Mouse (Mus musculus): Measurements from ENCODE around the gene Sema6c. TPM values are rescaled to one million over a fixed set of nuclear protein-coding genes. Genes with fewer than 3 reads are reported as not detected.
A peak's percentile ranks its signal among the peaks of the same experiment; 100 is the strongest.

Gene Sema6c
- polyA plus RNA-seq, 1 experiment from 2014 or later: 17.8 TPM

DNA sequence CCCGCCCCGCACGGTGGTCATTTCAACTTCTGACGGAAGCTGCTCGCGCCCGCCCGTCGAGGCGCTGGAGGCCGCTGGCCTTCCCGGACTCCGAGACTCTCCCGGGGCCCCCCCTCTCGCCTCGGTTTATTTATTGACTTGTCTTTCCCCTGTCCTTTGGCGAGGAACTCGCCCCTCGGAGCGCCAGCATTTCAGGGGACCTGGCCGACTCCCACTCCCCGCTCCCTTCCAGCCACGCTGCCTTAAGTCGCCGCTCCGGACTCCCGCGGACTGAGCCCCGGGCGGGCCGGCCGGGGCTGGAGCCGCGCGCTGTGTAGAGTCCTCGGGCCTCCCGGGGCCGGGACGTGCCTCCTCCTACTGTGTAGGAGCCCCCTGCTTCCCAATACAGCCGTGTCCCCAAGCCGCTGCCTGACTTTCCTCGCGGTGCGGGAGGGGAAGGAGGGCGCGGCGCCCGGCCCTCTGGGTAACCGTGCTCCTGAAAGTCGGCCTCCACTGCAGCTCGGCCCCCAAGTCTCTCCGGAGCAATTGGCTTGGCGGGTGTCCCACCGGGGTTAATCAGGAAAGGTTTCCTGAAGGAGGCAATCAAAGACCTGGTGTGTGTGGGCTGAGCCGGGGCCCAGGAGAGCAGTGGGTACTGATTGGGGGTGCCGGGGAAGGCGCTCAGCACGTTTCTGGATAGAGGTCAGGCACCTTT, 13.1 kb downstream of the Sema6c start:
- 2% methylated on average over 58 of the region's 58 CpGs for WGBS
- ATAC-seq (ENCODE audit: low FRiP score) (peak; percentile 66), DNase-seq (ENCODE audit: low spot score, missing footprints) (peak; percentile 94)
- Histone ChIP-seq H3K9ac (ENCODE audit: low read length) (peak overlapping the region; percentile 30; the same call in 1 of the 2 replicates), H3K4me3 (ENCODE audit: low read depth, low read length) (peak overlapping the region; percentile 24), H3K36me3 (ENCODE audit: control insufficient read depth, insufficient read depth, low read length) (peaks cover 21% of the 10 kb centered on the region), H3K9me3 (ENCODE audit: control insufficient read depth, low read length) (no peaks in the 10 kb centered on the region), H3K27me3 (ENCODE audit: control insufficient read depth, insufficient read depth, low read length) (peaks cover 47% of the 10 kb centered on the region), H3K4me1 (ENCODE audit: control insufficient read depth, insufficient read depth, low read length) (peaks cover 11% of the 10 kb centered on the region), H3K27ac (ENCODE audit: low read depth, low read length) (no peak overlapping the region), H3K4me2 (peak overlapping the region; percentile 39)

DNA sequence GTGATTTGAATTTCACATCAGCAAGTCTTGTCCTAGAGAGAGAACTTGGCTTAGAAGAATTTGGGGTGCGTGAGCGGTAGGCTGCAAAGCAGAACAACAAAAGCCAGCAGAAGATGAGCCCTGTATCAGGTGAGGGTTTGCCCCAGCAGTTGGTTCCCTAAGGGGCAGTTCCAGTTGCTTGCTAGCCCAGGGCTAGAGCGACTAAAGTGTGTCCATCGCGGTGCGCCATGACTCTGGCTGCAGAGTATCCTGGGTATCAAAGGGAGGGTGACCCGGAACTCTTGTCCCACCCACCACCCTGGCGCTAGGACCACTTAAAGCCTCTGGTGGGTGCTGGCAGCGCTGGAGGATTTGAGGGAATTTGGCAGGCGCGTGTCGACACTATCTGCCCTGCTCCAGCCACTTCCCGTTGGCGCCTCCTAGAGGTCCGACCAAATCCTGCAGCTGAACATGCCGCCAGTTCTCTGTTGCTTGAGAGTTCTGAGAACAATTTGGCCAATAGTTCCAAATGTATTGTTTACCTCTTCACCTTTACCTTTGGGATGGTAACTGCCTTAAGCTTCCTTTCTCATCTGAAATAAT, 13.8 kb downstream of the Sema6c start:
- Histone ChIP-seq H3K27ac (ENCODE audit: low read depth, low read length) (no peak overlapping the region), H3K27me3 (ENCODE audit: control insufficient read depth, insufficient read depth, low read length) (peaks cover 47% of the 10 kb centered on the region), H3K4me3 (ENCODE audit: low read depth, low read length) (0 out of 2 replicates have a peak overlapping the region, but pooled peaks have one; percentile 3), H3K9ac (ENCODE audit: low read length) (no peak overlapping the region), H3K9me3 (ENCODE audit: control insufficient read depth, low read length) (no peaks in the 10 kb centered on the region), H3K4me2 (no peak overlapping the region), H3K36me3 (ENCODE audit: control insufficient read depth, insufficient read depth, low read length) (peaks cover 18% of the 10 kb centered on the region), H3K4me1 (ENCODE audit: control insufficient read depth, insufficient read depth, low read length) (peaks cover 11% of the 10 kb centered on the region)
- ATAC-seq (ENCODE audit: low FRiP score): peak; percentile 47
- peak; percentile 99 for DNase-seq (ENCODE audit: low spot score, missing footprints)
- 2% methylated on average over 16 of the region's 16 CpGs for WGBS

DNA sequence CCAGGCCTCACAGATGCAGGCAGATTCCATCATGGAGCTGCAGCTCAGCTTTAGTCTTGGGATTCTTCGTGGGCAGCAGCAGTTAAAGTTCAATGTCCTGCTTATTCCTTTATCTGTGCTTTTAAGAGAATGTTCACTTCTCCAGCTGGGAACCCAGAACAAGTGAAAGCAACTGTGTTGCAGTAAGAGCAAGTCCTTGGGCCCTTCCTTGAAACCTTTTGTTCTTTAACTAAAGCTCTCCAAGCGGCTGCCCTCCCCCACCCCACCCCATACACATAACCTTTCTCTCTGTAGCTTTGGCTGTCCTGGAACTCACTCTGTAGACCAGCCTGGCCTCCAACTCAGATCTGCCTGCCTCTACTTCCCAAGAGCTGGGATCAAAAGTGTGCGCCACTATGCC, 16.2 kb downstream of the Sema6c start:
- 62% methylated on average over 3 of the region's 3 CpGs for WGBS
- H3K9ac ChIP-seq (ENCODE audit: low read length): no peak overlapping the region
- no peaks in the 10 kb centered on the region for H3K9me3 ChIP-seq (ENCODE audit: control insufficient read depth, low read length)
- no peak for DNase-seq (ENCODE audit: low spot score, missing footprints)
- no peak overlapping the region for H3K27ac ChIP-seq (ENCODE audit: low read depth, low read length)
- no peak overlapping the region for H3K4me2 ChIP-seq
- H3K4me1 ChIP-seq (ENCODE audit: control insufficient read depth, insufficient read depth, low read length): peaks cover 11% of the 10 kb centered on the region
- no peak overlapping the region for H3K4me3 ChIP-seq (ENCODE audit: low read depth, low read length)
- peaks cover 14% of the 10 kb centered on the region for H3K36me3 ChIP-seq (ENCODE audit: control insufficient read depth, insufficient read depth, low read length)
- H3K27me3 ChIP-seq (ENCODE audit: control insufficient read depth, insufficient read depth, low read length): peaks cover 27% of the 10 kb centered on the region
- no peak for ATAC-seq (ENCODE audit: low FRiP score)

DNA sequence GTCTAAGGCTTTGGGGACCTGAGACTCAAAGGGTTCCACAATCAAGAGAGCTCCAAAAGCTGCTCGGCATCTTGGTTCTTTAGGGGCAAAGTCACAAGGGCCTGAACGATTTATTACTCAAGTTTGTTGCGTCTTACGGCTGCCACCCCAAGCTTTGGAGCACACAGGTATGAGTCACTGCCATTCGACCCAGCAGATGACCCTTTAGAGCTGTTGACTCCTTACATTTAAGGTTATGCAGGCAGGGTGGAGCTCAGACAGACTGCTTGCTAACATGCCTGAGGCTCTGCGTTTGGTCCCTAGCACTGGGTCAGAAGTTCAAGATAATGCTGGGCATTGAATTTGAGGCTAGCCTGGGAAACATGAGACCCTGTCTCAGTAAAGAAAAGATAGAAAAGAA, 17.3 kb downstream of the Sema6c start:
- H3K27ac ChIP-seq (ENCODE audit: low read depth, low read length): no peak overlapping the region
- H3K36me3 ChIP-seq (ENCODE audit: control insufficient read depth, insufficient read depth, low read length): peaks cover 5% of the 10 kb centered on the region
- WGBS: 77% methylated on average over 6 of the region's 6 CpGs

DNA sequence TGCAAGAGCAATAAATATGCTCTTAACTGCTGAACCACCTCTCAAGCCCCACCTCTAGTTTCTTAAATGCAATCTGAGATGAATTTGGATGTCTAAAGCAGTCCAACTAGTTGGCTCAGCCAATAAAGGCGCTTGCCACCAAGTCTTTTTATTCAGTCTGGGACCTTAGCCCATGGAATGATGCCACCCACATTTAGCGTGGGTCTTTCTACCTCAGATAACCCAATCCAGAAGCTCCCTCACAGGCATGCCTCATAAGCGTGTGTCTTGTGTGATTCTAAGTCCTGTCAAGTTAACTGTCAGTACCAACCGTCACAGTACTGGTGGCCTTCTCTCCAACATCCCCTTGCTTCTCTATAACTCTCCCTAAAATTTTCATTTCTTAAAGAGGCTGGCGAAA, 18.7 kb downstream of the Sema6c start:
- Histone ChIP-seq H3K27ac (ENCODE audit: low read depth, low read length) (no peak overlapping the region), H3K36me3 (ENCODE audit: control insufficient read depth, insufficient read depth, low read length) (peaks cover 2% of the 10 kb centered on the region; the same call in 1 of the 2 replicates), H3K9ac (ENCODE audit: low read length) (no peak overlapping the region), H3K9me3 (ENCODE audit: control insufficient read depth, low read length) (no peaks in the 10 kb centered on the region), H3K27me3 (ENCODE audit: control insufficient read depth, insufficient read depth, low read length) (peaks cover 2% of the 10 kb centered on the region), H3K4me3 (ENCODE audit: low read depth, low read length) (no peak overlapping the region), H3K4me2 (no peak overlapping the region), H3K4me1 (ENCODE audit: control insufficient read depth, insufficient read depth, low read length) (no peaks in the 10 kb centered on the region; the same call in 1 of the 2 replicates)
- ATAC-seq (ENCODE audit: low FRiP score): no peak
- DNase-seq (ENCODE audit: low spot score, missing footprints): no peak
- WGBS: 85% methylated on average over 5 of the region's 5 CpGs

More for the DNA sequence above, 17.3 kb downstream of the Sema6c start:
- H3K4me2 ChIP-seq: no peak overlapping the region
- ATAC-seq (ENCODE audit: low FRiP score) (no peak), DNase-seq (ENCODE audit: low spot score, missing footprints) (no peak)
- peaks cover 9% of the 10 kb centered on the region for H3K4me1 ChIP-seq (ENCODE audit: control insufficient read depth, insufficient read depth, low read length)
- H3K4me3 ChIP-seq (ENCODE audit: low read depth, low read length): no peak overlapping the region
- H3K9ac ChIP-seq (ENCODE audit: low read length): no peak overlapping the region
- H3K9me3 ChIP-seq (ENCODE audit: control insufficient read depth, low read length): no peaks in the 10 kb centered on the region
- H3K27me3 ChIP-seq (ENCODE audit: control insufficient read depth, insufficient read depth, low read length): peaks cover 16% of the 10 kb centered on the region

DNA sequence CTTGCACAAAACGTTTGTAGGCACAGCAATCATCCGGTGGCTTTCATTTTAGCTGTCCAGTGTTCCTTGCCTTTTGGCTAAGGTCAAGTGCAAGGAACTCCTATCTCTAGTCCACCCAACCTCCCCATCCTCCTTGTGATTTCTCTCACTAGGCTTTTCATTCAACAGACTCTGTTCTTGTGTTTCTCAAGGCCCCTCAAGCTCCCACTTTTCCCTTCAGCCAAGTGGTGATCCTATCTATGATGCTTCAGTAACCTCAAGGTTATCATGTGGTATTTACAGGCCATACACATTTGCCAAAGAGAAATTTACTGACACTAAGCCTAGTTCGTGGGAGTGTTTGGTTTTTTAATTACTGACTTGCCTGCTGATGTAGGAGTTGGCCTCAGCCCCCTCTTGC, 19.6 kb downstream of the Sema6c start:
- H3K9me3 ChIP-seq (ENCODE audit: control insufficient read depth, low read length): no peaks in the 10 kb centered on the region
- WGBS: 78% methylated on average over 3 of the region's 3 CpGs
- DNase-seq (ENCODE audit: low spot score, missing footprints) (no peak), ATAC-seq (ENCODE audit: low FRiP score) (no peak)
- H3K27ac ChIP-seq (ENCODE audit: low read depth, low read length): no peak overlapping the region
- H3K36me3 ChIP-seq (ENCODE audit: control insufficient read depth, insufficient read depth, low read length): peaks cover 6% of the 10 kb centered on the region
- no peak overlapping the region for H3K4me2 ChIP-seq
- no peaks in the 10 kb centered on the region for H3K27me3 ChIP-seq (ENCODE audit: control insufficient read depth, insufficient read depth, low read length)
- no peaks in the 10 kb centered on the region for H3K4me1 ChIP-seq (ENCODE audit: control insufficient read depth, insufficient read depth, low read length)
- H3K4me3 ChIP-seq (ENCODE audit: low read depth, low read length): no peak overlapping the region
- H3K9ac ChIP-seq (ENCODE audit: low read length): no peak overlapping the region

DNA sequence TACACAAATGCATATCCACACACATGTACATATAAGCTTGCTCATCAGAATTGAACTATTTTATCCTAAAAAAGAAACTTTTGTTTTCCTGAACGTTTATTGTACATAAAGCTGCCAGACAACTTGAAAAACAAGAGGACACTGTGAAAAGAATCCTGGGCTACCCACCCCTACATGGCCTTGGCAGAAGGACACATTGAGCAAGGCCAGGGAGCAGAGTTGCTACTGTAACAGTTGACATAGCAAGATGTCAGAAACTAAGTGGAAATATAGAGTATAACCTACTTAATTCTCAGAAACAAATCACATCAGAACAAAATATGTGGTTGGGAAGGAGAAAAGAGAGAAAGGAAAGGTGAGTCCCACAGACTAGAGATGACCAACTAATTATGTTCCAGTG, 21.6 kb downstream of the Sema6c start:
- Histone ChIP-seq H3K9ac (ENCODE audit: low read length) (no peak overlapping the region), H3K4me2 (no peak overlapping the region), H3K27me3 (ENCODE audit: control insufficient read depth, insufficient read depth, low read length) (no peaks in the 10 kb centered on the region), H3K4me1 (ENCODE audit: control insufficient read depth, insufficient read depth, low read length) (no peaks in the 10 kb centered on the region), H3K4me3 (ENCODE audit: low read depth, low read length) (no peak overlapping the region), H3K36me3 (ENCODE audit: control insufficient read depth, insufficient read depth, low read length) (peaks cover 11% of the 10 kb centered on the region), H3K9me3 (ENCODE audit: control insufficient read depth, low read length) (no peaks in the 10 kb centered on the region), H3K27ac (ENCODE audit: low read depth, low read length) (no peak overlapping the region)
- ATAC-seq (ENCODE audit: low FRiP score) (no peak), DNase-seq (ENCODE audit: low spot score, missing footprints) (no peak)
- WGBS: 64% methylated on average over 1 of the region's 1 CpGs

DNA sequence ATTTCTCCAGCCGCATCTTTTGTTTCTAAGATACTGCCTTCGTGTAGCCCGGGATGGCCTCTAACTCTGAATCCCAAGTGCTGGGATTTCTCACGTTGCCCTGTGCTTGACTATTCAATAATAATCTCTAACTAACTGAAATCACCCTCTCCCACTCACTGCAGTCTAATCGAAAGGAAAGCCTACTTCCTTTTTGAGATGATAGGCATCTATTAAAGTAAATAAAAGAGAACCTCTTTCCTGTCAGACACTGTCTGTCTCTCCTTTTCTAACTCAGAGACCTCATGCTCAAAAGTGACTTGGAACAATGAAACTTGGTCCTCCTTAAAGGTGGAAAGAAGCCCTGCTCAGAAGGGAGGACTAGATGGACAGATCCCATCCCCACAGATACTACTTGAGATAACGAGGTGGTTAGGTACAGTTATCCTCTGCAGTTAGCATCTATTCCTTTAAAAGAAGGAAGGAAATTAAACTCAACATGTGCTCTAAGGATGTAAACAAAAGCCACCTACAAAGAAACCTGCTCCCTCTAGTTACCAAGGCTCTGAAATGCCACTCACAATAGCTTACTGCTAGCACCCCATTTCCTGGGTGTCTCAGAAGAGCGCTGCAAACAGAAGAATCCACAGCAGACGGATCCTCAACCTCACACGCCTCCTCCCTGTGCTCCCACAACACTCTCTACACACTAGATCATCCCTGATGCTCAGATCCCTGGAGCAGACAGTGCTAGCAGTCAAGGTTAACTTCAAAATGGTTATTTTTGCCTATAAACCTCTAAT, 24.7 kb downstream of the Sema6c start:
- WGBS: 95% methylated on average over 9 of the region's 9 CpGs
- H3K4me1 ChIP-seq (ENCODE audit: control insufficient read depth, insufficient read depth, low read length): no peaks in the 10 kb centered on the region
- no peaks in the 10 kb centered on the region for H3K27me3 ChIP-seq (ENCODE audit: control insufficient read depth, insufficient read depth, low read length)
- ATAC-seq (ENCODE audit: low FRiP score) (no peak), DNase-seq (ENCODE audit: low spot score, missing footprints) (no peak)
- H3K9ac ChIP-seq (ENCODE audit: low read length): no peak overlapping the region
- no peaks in the 10 kb centered on the region for H3K9me3 ChIP-seq (ENCODE audit: control insufficient read depth, low read length)
- no peak overlapping the region for H3K4me2 ChIP-seq
- H3K36me3 ChIP-seq (ENCODE audit: control insufficient read depth, insufficient read depth, low read length): peaks cover 27% of the 10 kb centered on the region
- H3K27ac ChIP-seq (ENCODE audit: low read depth, low read length): no peak overlapping the region
- no peak overlapping the region for H3K4me3 ChIP-seq (ENCODE audit: low read depth, low read length)

DNA sequence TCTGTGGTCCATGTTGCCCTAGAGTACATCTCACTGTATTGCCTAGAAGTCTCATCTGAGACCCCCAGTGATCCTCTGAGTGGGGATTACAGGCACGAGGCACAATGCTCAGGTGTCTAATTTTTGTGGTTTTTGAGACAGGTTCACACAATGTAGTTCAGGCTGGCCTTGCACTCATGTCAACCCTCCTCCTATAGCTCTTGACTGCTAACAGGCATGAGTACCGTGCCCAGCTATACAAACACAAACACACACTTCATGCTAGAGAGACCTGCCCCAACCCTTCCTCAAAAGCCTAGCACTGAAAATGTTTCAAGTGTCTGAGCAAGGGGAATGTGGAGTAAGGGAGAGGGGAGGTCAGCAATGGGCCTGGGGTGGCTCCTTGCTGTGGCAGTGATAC, 25.8 kb downstream of the Sema6c start:
- 94% methylated on average over 2 of the region's 2 CpGs for WGBS
- no peak for ATAC-seq (ENCODE audit: low FRiP score)
- peaks cover 29% of the 10 kb centered on the region for H3K36me3 ChIP-seq (ENCODE audit: control insufficient read depth, insufficient read depth, low read length)

More for the DNA sequence above, 25.8 kb downstream of the Sema6c start:
- no peaks in the 10 kb centered on the region for H3K4me1 ChIP-seq (ENCODE audit: control insufficient read depth, insufficient read depth, low read length)
- no peak overlapping the region for H3K4me3 ChIP-seq (ENCODE audit: low read depth, low read length)
- no peak for DNase-seq (ENCODE audit: low spot score, missing footprints)
- no peaks in the 10 kb centered on the region for H3K27me3 ChIP-seq (ENCODE audit: control insufficient read depth, insufficient read depth, low read length)
- no peak overlapping the region for H3K27ac ChIP-seq (ENCODE audit: low read depth, low read length)
- no peak overlapping the region for H3K9ac ChIP-seq (ENCODE audit: low read length)
- no peak overlapping the region for H3K4me2 ChIP-seq
- no peaks in the 10 kb centered on the region for H3K9me3 ChIP-seq (ENCODE audit: control insufficient read depth, low read length)
